ENCODE assay signal across 8 mouse cellular contexts in the genomic region with DNA sequence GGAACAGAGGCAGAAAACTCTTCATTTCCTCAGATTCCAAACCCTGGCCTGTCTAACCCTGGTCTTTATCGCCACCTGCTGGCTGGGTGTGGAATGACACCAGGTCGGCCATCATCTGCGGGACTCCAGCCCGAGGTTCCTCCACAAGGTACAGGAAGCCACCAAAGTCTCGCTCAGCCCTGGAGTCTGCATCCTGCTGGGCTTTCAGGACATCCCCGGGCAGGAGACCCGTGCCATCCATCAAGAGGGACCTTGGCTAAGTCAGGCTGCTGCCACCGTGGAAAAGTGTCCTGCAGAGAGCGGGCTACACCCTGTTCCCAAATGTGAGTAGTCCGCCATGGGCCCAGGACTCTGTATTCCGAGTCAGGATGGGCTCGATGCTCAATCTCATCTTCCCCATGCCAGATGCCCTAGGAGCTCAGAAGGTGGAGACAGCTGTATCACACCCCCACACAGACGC.
DNase-seq lines count a peak whose midpoint lies in the region; ATAC-seq lines count a peak whose summit lies in the region.

No protein-coding gene starts in this region.

- whole genome bisulfite sequencing in hindbrain, embryonic 14.5 days, result 10% methylated on average over 13 of the region's 13 CpGs

- H3K27me3 ChIP-seq in hindbrain, embryonic 14.5 days (ENCODE audit: control insufficient read depth, insufficient read depth, low read length), result no peaks in the 10 kb centered on the region

- H3K36me3 ChIP-seq in hindbrain, embryonic 14.5 days (replicated peaks; ENCODE audit: control insufficient read depth, insufficient read depth), result no peaks in the 10 kb centered on the region

- H3K27ac ChIP-seq in hindbrain, embryonic 14.5 days, result no peak overlapping the region

- peak; percentile 66; the same call in 1 of the 2 replicates for ATAC-seq in hindbrain, embryonic 14.5 days (ENCODE audit: low FRiP score)

- H3K9ac ChIP-seq in hindbrain, embryonic 14.5 days, result peak overlapping the region; percentile 46

- H3K4me2 ChIP-seq in hindbrain, embryonic 14.5 days (replicated peaks), result peak overlapping the region; percentile 44

- peaks cover 1% of the 10 kb centered on the region for H3K4me1 ChIP-seq in hindbrain, embryonic 14.5 days (replicated peaks; ENCODE audit: control insufficient read depth, insufficient read depth, low read length)

- DNase-seq in Muller cell, postnatal 12 days (ENCODE audit: inconsistent ontology term), result peak; percentile 71
- DNase-seq in cerebellum, postnatal 14 days, result peak; percentile 93 to 96
- DNase-seq in frontal cortex, postnatal 25 days (ENCODE audit: low spot score in 2 of 2), result peak; percentile 86 to 87
- peak; percentile 95 for DNase-seq in hindbrain, embryonic 14.5 days (ENCODE audit: low spot score)
- DNase-seq in layer of hippocampus, postnatal 25 days (ENCODE audit: extremely low spot score in 1 of 2, low spot score in 1 of 2), result peak; percentile 95 to 99
- peak; percentile 81 for DNase-seq in lung, postnatal 25 days (ENCODE audit: low spot score)
- DNase-seq in retina, embryonic 14.5 days (ENCODE audit: low spot score), result peak; percentile 89
- DNase-seq in thymus, postnatal 36 days, result peak; percentile 84 to 89

- no peak overlapping the region; the same call in 1 of the 2 replicates for H3K4me3 ChIP-seq in hindbrain, embryonic 14.5 days (replicated peaks; ENCODE audit: low read length)

- H3K9me3 ChIP-seq in hindbrain, embryonic 14.5 days (ENCODE audit: control insufficient read depth, low read length), result no peaks in the 10 kb centered on the region
